Mouse (Mus musculus): Measurements from ENCODE around the gene 1810037I17Rik. TPM values are rescaled to one million over a fixed set of nuclear protein-coding genes. Genes with fewer than 3 reads are reported as not detected.
A peak's percentile ranks its signal among the peaks of the same experiment; 100 is the strongest.

1810037I17Rik gene
- polyA plus RNA-seq (2012; ENCODE audit: insufficient read depth, insufficient read length, missing spikeins) = 61.9 and 73.6 TPM in 2 replicates

GRCm38 (mm10) chr3:122924009-122924914, at the start of gene 1810037I17Rik:
TSS of gene 1810037I17Rik (plus strand) at chr3:122924203.
- peak within 1 kb of the TSS; percentile 71 for H3K4me3 ChIP-seq (ENCODE audit: insufficient read depth, low read length)
- peaks cover 4% of the 10 kb centered on the region; the same call in 1 of the 2 replicates for H3K4me1 ChIP-seq (ENCODE audit: control insufficient read depth, insufficient read depth, low read length)
- peak within 1 kb of the TSS; percentile 24; the same call in 1 of the 2 replicates for H3K27ac ChIP-seq (ENCODE audit: insufficient read depth, low read depth, low read length)
- no peak for TF ChIP-seq POLR2A (IDR thresholded peaks at IDR 0.05; ENCODE audit: borderline replicate concordance, low read depth, low read length)
- TF ChIP-seq CTCF (IDR thresholded peaks at IDR 0.05; ENCODE audit: low read depth, low read length) = no peak

GRCm38 (mm10) chr3:122876870-122877269, 47.1 kb upstream of the 1810037I17Rik start:
- TF ChIP-seq CTCF (IDR thresholded peaks at IDR 0.05; ENCODE audit: low read depth, low read length) = no peak
- TF ChIP-seq POLR2A (IDR thresholded peaks at IDR 0.05; ENCODE audit: borderline replicate concordance, low read depth, low read length) = no peak
- Histone ChIP-seq H3K4me3 (ENCODE audit: insufficient read depth, low read length) (no peak overlapping the region), H3K27ac (ENCODE audit: insufficient read depth, low read depth, low read length) (no peak overlapping the region), H3K4me1 (ENCODE audit: control insufficient read depth, insufficient read depth, low read length) (no peaks in the 10 kb centered on the region)

DNA sequence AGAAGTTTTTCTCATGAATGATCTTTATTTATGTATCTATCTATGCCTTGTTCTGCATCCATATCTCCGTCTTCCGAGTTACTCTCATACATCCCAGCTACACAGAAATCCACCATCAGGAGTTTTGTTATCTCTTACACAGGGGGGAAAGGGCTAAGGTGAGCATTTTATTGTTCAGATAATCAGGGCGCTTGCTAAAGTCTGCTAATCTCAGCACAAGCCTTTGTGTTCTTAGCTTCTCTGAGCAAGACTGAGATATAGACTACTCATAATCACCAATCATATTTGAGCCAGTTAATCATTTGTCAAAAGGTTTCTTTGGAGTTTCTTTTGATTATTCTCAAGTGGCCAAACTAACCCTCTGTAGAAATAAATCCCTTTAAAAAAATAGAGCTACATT, 46.5 kb upstream of the 1810037I17Rik start:
- TF ChIP-seq POLR2A (IDR thresholded peaks at IDR 0.05; ENCODE audit: borderline replicate concordance, low read depth, low read length) = no peak
- Histone ChIP-seq H3K4me1 (ENCODE audit: control insufficient read depth, insufficient read depth, low read length) (no peaks in the 10 kb centered on the region), H3K27ac (ENCODE audit: insufficient read depth, low read depth, low read length) (no peak overlapping the region), H3K4me3 (ENCODE audit: insufficient read depth, low read length) (no peak overlapping the region)

- no peaks in the 10 kb centered on the region for H3K4me1 ChIP-seq (ENCODE audit: control insufficient read depth, insufficient read depth, low read length)
- H3K27ac ChIP-seq (ENCODE audit: insufficient read depth, low read depth, low read length) = no peak overlapping the region
- no peak overlapping the region for H3K4me3 ChIP-seq (ENCODE audit: insufficient read depth, low read length)
- TF ChIP-seq POLR2A (IDR thresholded peaks at IDR 0.05; ENCODE audit: borderline replicate concordance, low read depth, low read length) (no peak), CTCF (IDR thresholded peaks at IDR 0.05; ENCODE audit: low read depth, low read length) (no peak)
Measured at GRCm38 (mm10) chr3:122878705-122879315, 45.2 kb upstream of the 1810037I17Rik start.

DNA sequence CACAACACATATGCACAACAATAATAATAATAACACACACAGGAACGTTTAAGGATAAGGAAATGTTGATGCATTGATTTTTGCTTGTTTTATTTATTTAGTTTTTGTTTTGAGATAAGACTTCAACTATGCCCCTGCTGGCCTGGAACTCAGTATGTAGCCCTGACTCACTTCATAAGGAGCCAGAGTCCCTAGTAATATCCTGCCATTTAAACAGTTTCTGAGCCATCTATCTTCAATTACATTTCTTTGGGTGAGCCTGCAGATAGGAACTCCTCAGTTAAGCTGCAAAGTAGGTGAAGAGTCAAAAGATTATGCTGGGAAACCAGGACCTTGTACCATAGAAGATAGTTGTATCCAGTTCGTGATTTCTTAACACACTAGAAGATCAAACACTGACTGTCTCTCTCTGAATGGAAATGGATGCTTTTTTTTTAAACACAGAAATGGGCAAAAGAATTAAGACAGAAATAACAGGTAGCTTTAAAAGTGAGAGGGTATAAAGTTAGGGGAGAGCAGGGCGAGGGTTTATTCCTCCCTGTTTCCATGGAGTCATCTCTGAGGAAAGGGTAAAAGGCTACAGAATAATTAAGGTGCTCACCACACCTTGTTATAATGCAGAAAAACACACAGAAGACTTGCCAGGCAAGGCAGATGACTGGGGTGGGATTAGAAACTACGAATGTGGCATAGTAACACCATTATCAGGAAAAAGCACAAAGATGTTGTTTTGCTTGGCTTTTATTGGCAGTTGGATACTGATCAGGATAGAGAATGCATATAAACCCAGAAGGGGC, 36.3 kb upstream of the 1810037I17Rik start:
- no peak for TF ChIP-seq CTCF (IDR thresholded peaks at IDR 0.05; ENCODE audit: low read depth, low read length)
- TF ChIP-seq POLR2A (IDR thresholded peaks at IDR 0.05; ENCODE audit: borderline replicate concordance, low read depth, low read length) = no peak
- no peak overlapping the region for H3K4me3 ChIP-seq (ENCODE audit: insufficient read depth, low read length)
- H3K27ac ChIP-seq (ENCODE audit: insufficient read depth, low read depth, low read length) = no peak overlapping the region
- peaks cover 5% of the 10 kb centered on the region for H3K4me1 ChIP-seq (ENCODE audit: control insufficient read depth, insufficient read depth, low read length)

DNA sequence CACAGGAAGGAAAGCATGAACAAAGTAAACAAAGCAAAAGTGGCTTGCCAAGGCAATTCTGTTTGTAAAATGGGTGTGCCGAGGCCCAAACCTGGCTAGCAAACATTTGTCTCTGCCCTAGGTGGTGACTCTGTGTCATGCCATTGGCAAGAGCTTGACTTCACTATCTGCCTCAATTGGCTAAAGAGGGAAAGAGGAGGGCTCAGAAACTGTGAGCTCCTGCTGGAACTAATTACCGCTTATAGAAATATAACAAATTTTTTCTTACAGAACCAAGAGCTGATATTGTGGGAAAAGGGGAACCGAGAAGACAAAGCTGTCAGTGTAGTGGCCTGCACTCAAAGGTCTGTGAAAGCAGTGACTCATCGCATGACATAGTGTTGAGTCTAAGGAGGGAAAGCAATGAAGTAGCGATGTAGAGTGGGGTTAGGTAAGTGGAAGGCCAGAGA, 35.6 kb upstream of the 1810037I17Rik start:
- TF ChIP-seq CTCF (IDR thresholded peaks at IDR 0.05; ENCODE audit: low read depth, low read length) (no peak), POLR2A (IDR thresholded peaks at IDR 0.05; ENCODE audit: borderline replicate concordance, low read depth, low read length) (no peak)
- Histone ChIP-seq H3K4me1 (ENCODE audit: control insufficient read depth, insufficient read depth, low read length) (peaks cover 5% of the 10 kb centered on the region), H3K27ac (ENCODE audit: insufficient read depth, low read depth, low read length) (no peak overlapping the region), H3K4me3 (ENCODE audit: insufficient read depth, low read length) (no peak overlapping the region)

- no peaks in the 10 kb centered on the region for H3K4me1 ChIP-seq (ENCODE audit: control insufficient read depth, insufficient read depth, low read length)
- no peak within 1 kb of the TSS for H3K27ac ChIP-seq (ENCODE audit: insufficient read depth, low read depth, low read length)
- H3K4me3 ChIP-seq (ENCODE audit: insufficient read depth, low read length) = no peak within 1 kb of the TSS
- TF ChIP-seq CTCF (IDR thresholded peaks at IDR 0.05; ENCODE audit: low read depth, low read length) = no peak
- no peak for TF ChIP-seq POLR2A (IDR thresholded peaks at IDR 0.05; ENCODE audit: borderline replicate concordance, low read depth, low read length)
Measured at GRCm38 (mm10) chr3:122894772-122895171, 29.2 kb upstream of the 1810037I17Rik start, which contains the start of gene Fabp2. TSS of gene Fabp2 (plus strand) at chr3:122895072.

DNA sequence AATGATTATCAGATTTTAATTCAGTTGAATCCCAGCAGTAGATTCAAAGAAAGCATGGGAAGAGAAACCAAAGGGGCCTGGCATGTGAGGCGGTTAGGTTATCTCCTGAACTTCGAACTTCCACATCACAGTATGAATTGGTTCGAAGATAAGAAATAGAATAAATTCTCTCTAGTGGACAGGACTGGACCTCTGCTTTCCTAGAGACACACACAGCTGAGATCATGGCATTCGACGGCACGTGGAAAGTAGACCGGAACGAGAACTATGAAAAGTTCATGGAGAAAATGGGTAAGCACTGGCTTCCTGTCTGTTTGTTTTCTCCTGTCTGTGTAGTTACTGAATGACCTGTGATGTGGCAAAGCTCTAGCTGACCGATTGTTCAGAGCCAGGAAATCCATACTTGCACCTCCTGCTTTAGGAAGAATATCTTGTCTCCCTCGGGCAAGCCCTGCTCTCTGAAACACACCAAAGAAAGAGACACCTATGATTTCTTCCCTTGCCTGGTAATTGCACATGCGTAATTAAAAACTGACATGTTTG, 28.7 kb upstream of the 1810037I17Rik start:
- Histone ChIP-seq H3K27ac (ENCODE audit: insufficient read depth, low read depth, low read length) (no peak overlapping the region), H3K4me3 (ENCODE audit: insufficient read depth, low read length) (no peak overlapping the region), H3K4me1 (ENCODE audit: control insufficient read depth, insufficient read depth, low read length) (no peaks in the 10 kb centered on the region)
- no peak for TF ChIP-seq POLR2A (IDR thresholded peaks at IDR 0.05; ENCODE audit: borderline replicate concordance, low read depth, low read length)
- no peak for TF ChIP-seq CTCF (IDR thresholded peaks at IDR 0.05; ENCODE audit: low read depth, low read length)

DNA sequence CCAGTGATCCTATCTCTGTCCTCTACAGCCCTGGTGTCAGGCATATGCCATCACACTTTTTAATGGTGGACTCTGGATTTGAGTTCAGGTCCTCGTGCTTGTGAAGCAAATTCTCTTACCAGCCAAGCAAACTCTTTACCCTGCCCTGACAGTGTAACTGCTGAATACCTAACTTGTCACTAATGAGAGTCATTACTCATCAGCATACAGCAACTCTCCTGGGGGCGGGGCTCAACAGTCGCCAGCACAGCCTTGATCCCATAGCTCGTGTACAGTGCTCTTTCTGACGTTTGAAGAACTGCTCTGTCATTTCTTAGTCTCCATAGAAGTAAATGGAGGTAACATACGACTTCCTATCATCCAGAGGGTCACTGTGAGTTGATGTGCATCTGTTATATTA, 25.7 kb upstream of the 1810037I17Rik start:
- H3K4me1 ChIP-seq (ENCODE audit: control insufficient read depth, insufficient read depth, low read length) = no peaks in the 10 kb centered on the region
- H3K4me3 ChIP-seq (ENCODE audit: insufficient read depth, low read length) = no peak overlapping the region
- no peak for TF ChIP-seq POLR2A (IDR thresholded peaks at IDR 0.05; ENCODE audit: borderline replicate concordance, low read depth, low read length)
- TF ChIP-seq CTCF (IDR thresholded peaks at IDR 0.05; ENCODE audit: low read depth, low read length) = no peak
- no peak overlapping the region for H3K27ac ChIP-seq (ENCODE audit: insufficient read depth, low read depth, low read length)

All from bone marrow macrophage, adult 2 months (primary cell).